Mouse (Mus musculus): ENCODE results near the gene Camta2.

DNA sequence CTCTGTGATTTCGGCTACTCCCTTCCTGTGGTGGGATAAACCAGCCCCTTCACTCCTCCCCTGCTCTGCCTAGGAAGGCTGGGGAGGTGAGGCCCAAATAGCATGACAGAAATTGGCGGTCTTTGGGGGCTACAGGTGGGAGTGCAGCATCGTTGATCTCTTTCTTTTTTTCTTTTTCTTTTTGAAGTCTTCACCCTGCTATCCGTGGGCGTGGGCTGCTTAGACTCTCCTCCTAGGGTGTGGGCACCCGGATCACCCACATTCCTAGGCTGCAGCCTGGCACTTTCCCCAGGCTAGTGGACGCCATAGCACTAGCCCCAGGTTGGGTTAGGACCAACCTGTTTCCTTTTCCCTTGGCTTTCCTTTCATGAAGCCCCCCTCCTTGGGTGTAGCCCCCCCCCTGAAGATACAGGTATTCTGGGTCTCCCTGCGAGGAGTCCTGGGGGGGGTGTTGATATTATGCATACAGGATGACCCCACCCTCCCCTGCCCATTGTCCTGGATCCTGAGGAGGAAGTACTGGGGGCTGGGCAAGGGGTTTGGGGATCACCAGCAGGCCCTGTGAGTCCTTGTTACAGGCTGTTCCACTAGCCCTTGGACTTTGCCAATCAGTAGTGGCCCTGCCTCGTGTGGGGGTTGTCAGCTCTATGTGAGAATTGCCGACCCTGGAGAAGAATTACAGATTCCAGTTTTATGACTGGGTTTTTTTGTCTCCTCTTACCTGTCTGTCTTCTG, 13.5 kb upstream of the Camta2 start:
- TF ChIP-seq GATA1 (IDR thresholded peaks at IDR 0.05; ENCODE audit: borderline replicate concordance, low read length) (no peak), FLI1 (IDR thresholded peaks at IDR 0.05; ENCODE audit: low read length) (no peak)

Data from megakaryocyte, embryonic 14.5 days (primary cell).